Mouse (Mus musculus) lung, adult 2 months (tissue): ENCODE measurements around the gene Macrod2.

Experiments used
- CTCF ChIP-seq: fragments of 200-500 bp; IDR thresholded peaks from 2 replicates; pipeline ENCODE4 v1.5.1; 2011; ENCODE audit warnings: mild to moderate bottlenecking, low read length, control low read depth; ENCODE audit not compliant: insufficient read depth
- POLR2A ChIP-seq: fragments of 200-500 bp; IDR thresholded peaks from 2 replicates; pipeline ENCODE4 v1.6.1; 2011; ENCODE audit warnings: low read depth, mild to moderate bottlenecking, control low read depth, low read length, borderline replicate concordance; ENCODE audit errors: extremely low read depth

GRCm38 (mm10) chr2:141008458-141008857 lies 613.3 kb downstream of the Macrod2 start:
- TF ChIP-seq CTCF (no peak), POLR2A (no peak)
